Mouse (Mus musculus) MEL (cell line): Measurements from ENCODE around the gene Grid2ip.

Experiments
- CTCF ChIP-seq, 3 experiments: IDR thresholded peaks in 2 of 3; conservative IDR thresholded peaks in 1 of 3; 2 replicates each; pipeline ENCODE4 v1.5.1; 2011 to 2012; ENCODE audit warnings: low read length in 3 of 3, low read depth in 2 of 3, mild to moderate bottlenecking in 2 of 3, improper control_type of control experiment in 1 of 3, inconsistent platforms in 1 of 3, mixed read lengths in 1 of 3, moderate library complexity in 1 of 3; ENCODE audit not compliant: control insufficient read depth in 1 of 3, insufficient read depth in 1 of 3, poor library complexity in 1 of 3, severe bottlenecking in 1 of 3
- GABPA ChIP-seq: IDR thresholded peaks from 2 replicates; pipeline ENCODE4 v1.6.1; 2012; ENCODE audit warnings: low read depth, mild to moderate bottlenecking, inconsistent platforms, low read length, improper control_type of control experiment, moderate library complexity
- GATA1 ChIP-seq: IDR thresholded peaks from 2 replicates; pipeline ENCODE4 v1.6.1; 2011; ENCODE audit warnings: low read depth, low read length, improper control_type of control experiment
- HCFC1 ChIP-seq: IDR thresholded peaks from 2 replicates; pipeline ENCODE4 v1.6.1; 2012; ENCODE audit warnings: low read depth, mild to moderate bottlenecking, inconsistent platforms, low read length, improper control_type of control experiment, moderate library complexity
- MAX ChIP-seq: IDR thresholded peaks from 2 replicates; pipeline ENCODE4 v1.6.1; 2011; ENCODE audit warnings: low read length, improper control_type of control experiment
- POLR2A ChIP-seq, 2 experiments: IDR thresholded peaks; 2 replicates each; pipeline ENCODE4 v1.6.1; 2011 to 2012; ENCODE audit warnings: low read length in 2 of 2, mild to moderate bottlenecking in 2 of 2, control low read depth in 1 of 2, improper control_type of control experiment in 1 of 2, low read depth in 1 of 2, moderate library complexity in 1 of 2; ENCODE audit not compliant: control insufficient read depth in 1 of 2, insufficient read depth in 1 of 2, poor library complexity in 1 of 2
- RAD21 ChIP-seq: IDR thresholded peaks from 2 replicates; pipeline ENCODE4 v1.6.1; 2011; ENCODE audit warnings: mild to moderate bottlenecking, low read depth, low read length, improper control_type of control experiment
- RCOR1 ChIP-seq: IDR thresholded peaks from 2 replicates; pipeline ENCODE4 v1.6.1; 2012; ENCODE audit warnings: low read depth, mild to moderate bottlenecking, inconsistent platforms, low read length, improper control_type of control experiment
- SIN3A ChIP-seq: IDR thresholded peaks from 2 replicates; pipeline ENCODE4 v1.6.1; 2012; ENCODE audit warnings: low read length, improper control_type of control experiment, inconsistent platforms
- TBP ChIP-seq: IDR thresholded peaks from 2 replicates; pipeline ENCODE4 v1.8.0; 2011; ENCODE audit warnings: low read depth, low read length, improper control_type of control experiment
- UBTF ChIP-seq: IDR thresholded peaks from 2 replicates; pipeline ENCODE4 v1.6.1; 2012; ENCODE audit warnings: low read depth, mild to moderate bottlenecking, inconsistent platforms, low read length, improper control_type of control experiment, moderate library complexity, borderline replicate concordance; ENCODE audit not compliant: insufficient read depth
- ZC3H11A ChIP-seq: IDR thresholded peaks from 2 replicates; pipeline ENCODE4 v1.6.1; 2012; ENCODE audit warnings: low read depth, mild to moderate bottlenecking, inconsistent platforms, low read length, improper control_type of control experiment

- TF ChIP-seq TBP (peak; percentile 78), CTCF (IDR thresholded peaks at IDR 0.05 in 2 of 3, conservative IDR thresholded peaks at IDR 0.05 in 1 of 3; ENCODE audit: control insufficient read depth in 1 of 3, insufficient read depth in 1 of 3, low read depth in 2 of 3, low read length in 3 of 3, poor library complexity in 1 of 3, severe bottlenecking in 1 of 3) (no peak), GATA1 (no peak), GABPA (no peak), ZC3H11A (peak; percentile 25; the same call in 1 of the 2 replicates), RCOR1 (peak; percentile 52; the same call in 1 of the 2 replicates), MAX (no peak), HCFC1 (peak; percentile 97), RAD21 (no peak), POLR2A (IDR thresholded peaks at IDR 0.05; ENCODE audit: control insufficient read depth in 1 of 2, insufficient read depth in 1 of 2, low read depth in 1 of 2, low read length in 2 of 2, poor library complexity in 1 of 2) (peak; percentile 79 to 93), SIN3A (peak; percentile 97), UBTF (0 out of 2 replicates have a peak, but pooled peaks have one; percentile 45)
These were observed 28.2 kb upstream of the Grid2ip start, which contains the start of gene Zdhhc4 for GRCm38 (mm10) chr5:143328690-143329495.
